Mouse (Mus musculus) neural tube, embryonic 13.5 days (tissue): ENCODE data around the gene Gm973. TPM values are rescaled to one million over a fixed set of nuclear protein-coding genes. Genes with fewer than 3 reads are reported as not detected.

Source experiments
- ATAC-seq: fragments of 200-750 bp; cut with Nextera tagmentation; 2 replicates; pipeline ENCODE4 v1.8.0; 2017; ENCODE audit warnings: low read depth, mild to moderate bottlenecking, moderate TSS enrichment, moderate library complexity
- H3K27ac ChIP-seq: fragments of 300-500 bp; sonication (generic); replicated peaks from 2 replicates; pipeline ENCODE4 v1.5.1; 2015; ENCODE audit warnings: moderate library complexity, mild to moderate bottlenecking, inconsistent platforms
- H3K27me3 ChIP-seq: fragments of 300-500 bp; sonication (generic); 2 replicates; pipeline ENCODE4 v1.6.1; 2015; ENCODE audit warnings: mild to moderate bottlenecking, inconsistent platforms
- H3K36me3 ChIP-seq: fragments of 300-500 bp; sonication (generic); 2 replicates; pipeline ENCODE4 v1.6.1; 2015; ENCODE audit warnings: mild to moderate bottlenecking, inconsistent platforms
- H3K4me1 ChIP-seq: fragments of 300-500 bp; sonication (generic); replicated peaks from 2 replicates; pipeline ENCODE4 v1.6.1; 2015; ENCODE audit warnings: inconsistent platforms
- H3K4me2 ChIP-seq: fragments of 300-500 bp; sonication (generic); 2 replicates; pipeline ENCODE4 v1.6.1; 2015; ENCODE audit warnings: inconsistent platforms, mild to moderate bottlenecking, moderate library complexity
- H3K4me3 ChIP-seq: fragments of 300-500 bp; sonication (generic); 2 replicates; pipeline ENCODE4 v1.5.1; 2015; ENCODE audit warnings: mild to moderate bottlenecking, inconsistent platforms
- H3K9ac ChIP-seq: fragments of 300-500 bp; sonication (generic); 2 replicates; pipeline ENCODE4 v1.6.1; 2015; ENCODE audit warnings: moderate library complexity, mild to moderate bottlenecking, inconsistent platforms
- H3K9me3 ChIP-seq: fragments of 300-500 bp; sonication (generic); 2 replicates; pipeline ENCODE4 v1.6.1; 2016; ENCODE audit warnings: inconsistent platforms
- WGBS: fragments of 180-500 bp; shearing (Covaris S2); methylation state at CpG from one replicate; pipeline ENCODE4 v1.1.7; 2015; 5-methylcytosine and 5-hydroxymethylcytosine counted together
- polyA plus RNA-seq: library from polyadenylated mRNA; unstranded; fragments of >200 nt; fragmentation: Nextera tagmentation; extraction: Ambion mirVana; gene quantifications from 2 replicates; pipeline ENCODE4 v1.2.1, GENCODE M21; 2015

Gene Gm973
- polyA plus RNA-seq, 1 experiment from 2014 or later: 10.3 TPM

- ATAC-seq: no peak
- Histone ChIP-seq H3K27me3 (peaks cover 12% of the 10 kb centered on the region; the same call in 1 of the 2 replicates), H3K9me3 (no peaks in the 10 kb centered on the region), H3K4me1 (peaks cover 18% of the 10 kb centered on the region), H3K4me3 (no peak overlapping the region), H3K4me2 (no peak overlapping the region), H3K27ac (no peak overlapping the region), H3K9ac (no peak overlapping the region), H3K36me3 (no peaks in the 10 kb centered on the region)
- WGBS: 81% methylated on average over 9 of the region's 9 CpGs
These were observed 79.5 kb downstream of the Gm973 start for GRCm38 (mm10) chr1:59595609-59596008.

DNA sequence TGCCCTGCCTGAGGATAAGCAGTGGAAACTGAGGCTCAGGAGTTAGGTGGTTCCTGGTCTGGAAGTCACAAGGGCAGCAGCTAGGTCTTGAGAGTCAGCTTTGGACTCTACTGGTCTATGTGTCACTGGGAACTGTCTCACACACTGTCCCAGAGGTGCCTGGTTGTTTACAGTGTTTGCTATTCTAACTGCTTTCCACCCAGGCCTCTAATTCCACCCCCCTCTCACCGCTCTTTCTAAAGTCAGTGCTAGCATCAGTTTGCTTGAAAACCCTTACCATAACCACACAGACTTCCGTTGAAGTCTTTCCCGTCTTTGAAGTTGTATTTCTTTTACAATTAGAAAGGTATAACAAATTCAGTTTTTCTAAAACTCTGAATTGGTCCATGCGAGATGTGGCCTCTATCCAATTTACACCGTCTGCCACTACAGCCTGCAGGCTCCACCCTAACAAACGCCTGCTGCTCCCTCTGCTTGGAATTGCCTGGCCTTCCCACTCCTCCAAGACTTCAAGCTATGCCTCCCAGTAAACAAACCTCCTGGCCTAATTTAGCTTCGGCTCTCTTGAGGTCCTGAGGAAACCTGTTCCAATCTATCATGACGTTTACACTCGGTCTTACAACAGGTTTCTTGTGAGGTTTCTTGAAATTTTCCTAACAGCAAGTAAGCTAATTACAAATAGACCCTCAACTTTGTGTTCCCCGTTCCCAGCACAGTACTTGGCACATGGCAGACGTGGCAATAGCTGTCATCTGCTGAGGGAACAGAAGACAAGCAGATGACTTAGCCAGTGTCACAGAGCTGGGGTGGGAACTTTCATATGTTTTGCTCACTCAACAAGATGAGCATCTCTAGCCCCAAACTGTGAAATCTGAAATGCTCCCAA lies 86.7 kb downstream of the Gm973 start:
- H3K9me3 ChIP-seq: no peaks in the 10 kb centered on the region
- 62% methylated on average over 11 of the region's 11 CpGs for whole genome bisulfite sequencing
- H3K9ac ChIP-seq: no peak overlapping the region
- no peak overlapping the region for H3K4me2 ChIP-seq
- no peaks in the 10 kb centered on the region for H3K36me3 ChIP-seq
- no peak overlapping the region for H3K27ac ChIP-seq
- 0 out of 2 replicates have a peak, but pooled peaks cover 4% of the 10 kb centered on the region for H3K4me1 ChIP-seq
- ATAC-seq: no peak
- no peaks in the 10 kb centered on the region for H3K27me3 ChIP-seq
- H3K4me3 ChIP-seq: no peak overlapping the region

GRCm38 (mm10) chr1:59603417-59603712 lies 87.3 kb downstream of the Gm973 start:
- ATAC-seq: no peak
- H3K36me3 ChIP-seq: no peaks in the 10 kb centered on the region
- WGBS: 84% methylated on average over 2 of the region's 2 CpGs
- no peak overlapping the region for H3K4me3 ChIP-seq
- no peak overlapping the region for H3K27ac ChIP-seq
- no peaks in the 10 kb centered on the region for H3K9me3 ChIP-seq
- 0 out of 2 replicates have a peak, but pooled peaks cover 4% of the 10 kb centered on the region for H3K4me1 ChIP-seq
- no peak overlapping the region for H3K9ac ChIP-seq
- H3K4me2 ChIP-seq: no peak overlapping the region
- no peaks in the 10 kb centered on the region for H3K27me3 ChIP-seq

DNA sequence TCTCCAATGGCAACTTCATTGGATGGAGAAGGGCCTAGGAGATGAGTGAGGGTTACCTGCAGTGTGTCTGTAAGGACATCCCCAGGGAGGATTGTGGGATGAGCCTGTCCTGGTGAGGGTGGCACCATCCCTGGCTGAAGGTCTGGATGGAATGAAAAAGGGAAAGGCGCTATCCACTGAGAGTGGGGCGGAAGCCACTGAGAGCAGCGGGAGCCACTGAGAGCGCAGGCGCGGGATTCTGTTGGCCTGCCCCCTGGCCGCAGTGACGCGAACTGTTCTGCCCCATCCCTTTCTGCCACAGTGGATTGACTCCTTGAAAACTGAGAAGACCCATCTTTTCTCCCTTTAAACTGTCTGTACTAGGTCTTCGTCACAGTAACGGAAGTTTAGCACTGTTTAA lies 87.8 kb downstream of the Gm973 start:
- H3K27me3 ChIP-seq: no peaks in the 10 kb centered on the region
- H3K4me2 ChIP-seq: peak overlapping the region; percentile 15; the same call in 1 of the 2 replicates
- no peak overlapping the region for H3K27ac ChIP-seq
- no peak overlapping the region for H3K4me3 ChIP-seq
- H3K4me1 ChIP-seq: 0 out of 2 replicates have a peak, but pooled peaks cover 4% of the 10 kb centered on the region
- no peaks in the 10 kb centered on the region for H3K9me3 ChIP-seq
- 7% methylated on average over 11 of the region's 11 CpGs for WGBS
- ATAC-seq: peak; percentile 53; the same call in 1 of the 2 replicates
- H3K36me3 ChIP-seq: no peaks in the 10 kb centered on the region
- no peak overlapping the region for H3K9ac ChIP-seq

- Histone ChIP-seq H3K27me3 (no peaks in the 10 kb centered on the region), H3K4me1 (0 out of 2 replicates have a peak, but pooled peaks cover 4% of the 10 kb centered on the region), H3K9me3 (no peaks in the 10 kb centered on the region), H3K36me3 (no peaks in the 10 kb centered on the region), H3K9ac (no peak overlapping the region), H3K4me2 (no peak overlapping the region), H3K27ac (no peak overlapping the region), H3K4me3 (no peak overlapping the region)
- no peak for ATAC-seq
- 90% methylated on average over 13 of the region's 13 CpGs for WGBS
These were observed 90.4 kb downstream of the Gm973 start for GRCm38 (mm10) chr1:59606479-59606878.

- Histone ChIP-seq H3K4me2 (no peak overlapping the region), H3K4me1 (0 out of 2 replicates have a peak, but pooled peaks cover 4% of the 10 kb centered on the region), H3K9ac (no peak overlapping the region), H3K36me3 (no peaks in the 10 kb centered on the region), H3K27ac (no peak overlapping the region), H3K4me3 (no peak overlapping the region), H3K9me3 (no peaks in the 10 kb centered on the region), H3K27me3 (no peaks in the 10 kb centered on the region)
- WGBS: 50% methylated on average over 7 of the region's 7 CpGs
- no peak for ATAC-seq
These were observed 91.0 kb downstream of the Gm973 start for GRCm38 (mm10) chr1:59607071-59607470.

DNA sequence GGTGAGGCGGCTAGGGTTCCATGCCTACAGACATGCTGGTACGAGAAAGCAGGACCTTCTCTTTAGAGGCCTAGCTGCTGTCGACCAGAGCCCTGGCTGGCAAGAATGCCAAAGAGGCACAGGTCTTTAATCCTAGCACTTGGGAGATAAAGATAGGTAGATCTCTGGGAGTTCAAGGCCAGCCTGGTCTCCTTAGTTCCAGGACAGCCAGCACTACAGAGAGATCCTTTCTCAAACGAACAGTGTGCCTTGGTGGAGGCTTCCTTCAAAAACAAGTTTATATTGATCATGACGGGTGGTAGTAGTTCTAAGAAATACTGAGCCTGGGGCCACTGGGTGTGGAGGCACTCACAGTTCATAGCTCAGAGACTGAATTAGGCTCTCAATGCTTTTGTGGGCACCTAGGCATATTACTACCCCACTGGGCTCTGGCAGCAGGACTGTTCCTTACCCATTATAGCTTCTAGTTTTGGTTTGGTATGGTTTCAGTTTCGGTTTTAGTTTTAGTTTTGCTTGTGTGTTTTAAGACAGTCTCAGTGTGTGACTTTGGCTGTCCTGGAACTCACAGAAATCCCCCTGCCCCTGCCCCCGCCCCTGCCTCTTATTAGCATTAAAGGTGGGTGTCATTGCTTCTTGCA lies 92.2 kb downstream of the Gm973 start:
- Histone ChIP-seq H3K4me1 (0 out of 2 replicates have a peak, but pooled peaks cover 4% of the 10 kb centered on the region), H3K4me2 (no peak overlapping the region), H3K9me3 (no peaks in the 10 kb centered on the region), H3K4me3 (no peak overlapping the region), H3K9ac (no peak overlapping the region), H3K27ac (no peak overlapping the region), H3K27me3 (no peaks in the 10 kb centered on the region), H3K36me3 (no peaks in the 10 kb centered on the region)
- WGBS: 91% methylated on average over 7 of the region's 7 CpGs
- ATAC-seq: no peak

DNA sequence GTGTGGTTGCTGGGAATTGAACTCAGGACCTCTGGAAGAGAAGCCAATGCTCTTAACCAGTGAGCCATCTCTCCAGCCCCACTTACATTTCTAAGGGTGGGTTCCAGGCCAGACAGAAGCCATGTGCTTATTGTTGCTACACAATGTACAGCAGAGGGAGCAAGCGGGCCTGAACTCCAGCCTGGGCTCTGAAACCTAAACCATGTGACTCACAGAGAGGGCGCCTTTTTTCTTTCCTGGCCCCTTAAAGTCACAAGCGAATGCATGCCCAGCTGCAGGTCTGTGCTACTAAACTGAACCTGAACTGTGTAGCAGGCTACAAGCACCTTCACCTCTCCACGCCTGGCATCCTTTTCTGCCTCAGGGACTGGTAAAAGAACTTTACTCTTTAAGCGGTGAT lies 92.9 kb downstream of the Gm973 start:
- Histone ChIP-seq H3K9ac (no peak overlapping the region), H3K36me3 (no peaks in the 10 kb centered on the region), H3K4me3 (no peak overlapping the region), H3K27ac (no peak overlapping the region), H3K27me3 (no peaks in the 10 kb centered on the region), H3K4me1 (0 out of 2 replicates have a peak, but pooled peaks cover 2% of the 10 kb centered on the region), H3K9me3 (no peaks in the 10 kb centered on the region), H3K4me2 (no peak overlapping the region)
- 67% methylated on average over 5 of the region's 5 CpGs for WGBS
- ATAC-seq: no peak

DNA sequence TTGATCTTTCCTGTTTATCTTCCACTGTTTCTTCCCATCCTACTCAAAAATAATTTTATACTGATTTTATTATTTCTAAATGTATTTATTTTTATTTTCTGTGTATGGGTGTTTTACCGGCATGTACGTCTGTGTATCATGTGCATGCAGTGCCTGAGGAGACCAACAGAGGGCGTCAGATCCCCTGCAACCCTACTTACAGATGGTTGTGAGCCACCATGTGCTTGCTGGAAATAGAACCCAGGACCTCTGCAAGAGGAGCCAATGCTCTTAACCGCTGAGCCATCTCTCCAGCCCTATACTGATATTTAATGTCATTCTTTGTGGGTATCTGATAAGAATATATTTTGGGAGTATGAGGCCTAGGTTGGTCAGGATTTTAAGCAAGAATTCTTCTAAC lies 93.4 kb downstream of the Gm973 start:
- Histone ChIP-seq H3K4me1 (no peaks in the 10 kb centered on the region), H3K9ac (no peak overlapping the region), H3K27ac (no peak overlapping the region), H3K9me3 (no peaks in the 10 kb centered on the region), H3K27me3 (no peaks in the 10 kb centered on the region), H3K36me3 (no peaks in the 10 kb centered on the region), H3K4me3 (no peak overlapping the region), H3K4me2 (no peak overlapping the region)
- WGBS: 80% methylated on average over 4 of the region's 4 CpGs
- no peak for ATAC-seq

DNA sequence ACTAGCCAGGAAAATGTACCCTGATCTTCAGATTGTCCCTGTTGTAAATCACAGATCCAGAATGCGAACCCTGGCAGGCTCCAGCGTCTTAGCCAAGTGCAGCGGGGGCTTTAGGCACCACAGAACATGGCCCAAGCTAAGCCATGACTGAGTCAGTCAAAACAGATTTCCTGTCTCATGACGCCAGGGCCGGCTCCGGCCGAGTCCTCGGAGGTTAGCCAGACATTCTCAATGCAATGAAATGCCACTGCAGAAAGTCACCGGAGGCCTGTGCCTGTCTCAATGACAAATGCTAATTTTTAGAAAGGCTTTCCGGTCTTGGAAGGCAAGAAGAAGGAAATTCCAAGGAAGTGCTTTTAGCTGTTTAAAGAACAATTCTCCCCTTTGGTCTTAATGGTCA lies 93.8 kb downstream of the Gm973 start:
- Histone ChIP-seq H3K4me1 (no peaks in the 10 kb centered on the region), H3K4me3 (no peak overlapping the region), H3K9me3 (no peaks in the 10 kb centered on the region), H3K4me2 (no peak overlapping the region), H3K27me3 (no peaks in the 10 kb centered on the region), H3K9ac (no peak overlapping the region), H3K36me3 (no peaks in the 10 kb centered on the region), H3K27ac (no peak overlapping the region)
- ATAC-seq: no peak
- WGBS: 77% methylated on average over 10 of the region's 10 CpGs

DNA sequence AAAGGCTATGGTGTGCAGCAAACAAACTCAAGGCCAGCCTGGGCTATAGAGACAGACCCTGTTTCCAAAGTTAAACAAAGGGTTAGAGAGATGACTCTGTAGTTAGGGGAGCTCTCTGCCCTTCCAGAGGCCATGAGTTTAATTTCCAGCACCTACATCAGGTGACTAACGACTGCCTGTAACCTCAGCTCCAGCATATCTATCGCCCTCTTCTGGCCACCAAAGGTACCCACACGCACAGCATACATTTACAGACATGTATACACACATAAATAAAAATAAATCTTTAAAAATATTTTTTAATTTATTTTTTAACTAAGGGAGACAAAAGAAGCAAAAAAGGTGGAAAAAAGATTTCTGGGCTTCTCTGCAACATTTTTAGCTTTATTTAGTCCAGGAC lies 94.9 kb downstream of the Gm973 start:
- H3K4me3 ChIP-seq: no peak overlapping the region
- H3K27ac ChIP-seq: no peak overlapping the region
- WGBS: 90% methylated on average over 3 of the region's 3 CpGs
- no peaks in the 10 kb centered on the region for H3K4me1 ChIP-seq
- H3K9me3 ChIP-seq: no peaks in the 10 kb centered on the region
- no peaks in the 10 kb centered on the region for H3K36me3 ChIP-seq
- H3K4me2 ChIP-seq: no peak overlapping the region
- no peaks in the 10 kb centered on the region for H3K27me3 ChIP-seq
- H3K9ac ChIP-seq: no peak overlapping the region
- ATAC-seq: no peak

DNA sequence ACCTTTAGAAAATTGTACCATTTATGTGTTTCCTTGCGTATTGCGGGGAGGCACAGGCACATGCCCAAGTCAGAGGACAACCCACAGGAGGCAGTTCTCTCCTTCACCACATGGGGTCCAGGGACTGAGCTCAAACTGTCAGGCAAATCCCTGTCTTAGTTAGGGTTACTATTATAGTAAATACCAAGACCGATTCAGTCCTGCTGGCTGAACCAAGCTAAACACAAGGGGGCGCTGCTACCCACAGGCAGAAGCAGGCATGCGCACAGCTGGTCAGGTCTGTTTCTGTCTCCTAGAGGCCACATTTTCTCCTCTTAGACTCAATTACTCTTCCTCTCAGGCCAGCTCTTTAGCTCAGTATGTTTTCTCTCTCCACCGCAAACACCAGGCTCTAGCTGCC lies 97.7 kb downstream of the Gm973 start:
- Histone ChIP-seq H3K9ac (no peak overlapping the region), H3K27me3 (no peaks in the 10 kb centered on the region), H3K4me1 (no peaks in the 10 kb centered on the region), H3K36me3 (no peaks in the 10 kb centered on the region), H3K9me3 (no peaks in the 10 kb centered on the region), H3K27ac (no peak overlapping the region), H3K4me2 (no peak overlapping the region), H3K4me3 (no peak overlapping the region)
- 36% methylated on average over 6 of the region's 6 CpGs for WGBS
- ATAC-seq: no peak
